Mouse (Mus musculus) layer of hippocampus, postnatal 36 days (tissue): ENCODE data around the gene Krt39. TPM values are rescaled to one million over a fixed set of nuclear protein-coding genes. Genes with fewer than 3 reads are reported as not detected.

ENCODE experiments used
- DNase-seq, 2 experiments: peaks; one replicate each; pipeline ENCODE4 v3.0.0; 2022
- total RNA-seq, 2 experiments: library from RNA; stranded (reverse); gene quantifications; 2 replicates each; pipeline ENCODE4 v1.2.3; 2021

Gene Krt39
- total RNA-seq, result not detected

GRCm38 (mm10) chr11:99521288-99521860, at the start of gene Krt39:
Gene Krt39, minus strand, starts transcription at chr11:99521338.
- DNase-seq, result no peak

GRCm38 (mm10) chr11:99566530-99566929, 45.4 kb upstream of the Krt39 start, which contains the start of gene Krtap3-1:
Gene Krtap3-1, minus strand, starts transcription at chr11:99566630.
- no peak for DNase-seq

GRCm38 (mm10) chr11:99562580-99562979, 41.4 kb upstream of the Krt39 start:
- no peak for DNase-seq

- DNase-seq, result no peak
Measured at GRCm38 (mm10) chr11:99559366-99559765, 38.2 kb upstream of the Krt39 start, which contains the start of gene Gm11939. Gene Gm11939, minus strand, starts transcription at chr11:99559466.

- no peak for DNase-seq
Measured at GRCm38 (mm10) chr11:99557976-99558745, 37.0 kb upstream of the Krt39 start.

GRCm38 (mm10) chr11:99556753-99557152, 35.6 kb upstream of the Krt39 start, which contains the start of gene Krtap3-2:
Gene Krtap3-2, minus strand, starts transcription at chr11:99556853.
- DNase-seq, result no peak

GRCm38 (mm10) chr11:99556195-99556594, 35.1 kb upstream of the Krt39 start:
- no peak for DNase-seq

GRCm38 (mm10) chr11:99550765-99551164, 29.6 kb upstream of the Krt39 start, which contains the start of gene Krtap3-3:
Gene Krtap3-3, minus strand, starts transcription at chr11:99550865.
- DNase-seq, result no peak

GRCm38 (mm10) chr11:99547892-99548291, 26.8 kb upstream of the Krt39 start:
- no peak for DNase-seq

- DNase-seq, result peak; percentile 47 to 50
Measured at GRCm38 (mm10) chr11:99539721-99540120, 18.6 kb upstream of the Krt39 start.

- DNase-seq, result no peak
Measured at GRCm38 (mm10) chr11:99514098-99514497, 7.0 kb downstream of the Krt39 start.

GRCm38 (mm10) chr11:99500095-99500805, 20.9 kb downstream of the Krt39 start:
- no peak for DNase-seq

- DNase-seq, result no peak
Measured at GRCm38 (mm10) chr11:99496460-99496859, 24.7 kb downstream of the Krt39 start.

- no peak for DNase-seq
Measured at GRCm38 (mm10) chr11:99494741-99495140, 26.4 kb downstream of the Krt39 start.

GRCm38 (mm10) chr11:99493574-99493850, 27.6 kb downstream of the Krt39 start:
- no peak for DNase-seq

GRCm38 (mm10) chr11:99492733-99493573, 28.2 kb downstream of the Krt39 start, which contains the start of gene Krt23:
Gene Krt23, minus strand, starts transcription at chr11:99493137.
- no peak for DNase-seq

- DNase-seq, result no peak
Measured at GRCm38 (mm10) chr11:99491040-99491439, 30.1 kb downstream of the Krt39 start.

- no peak for DNase-seq
Measured at GRCm38 (mm10) chr11:99490624-99491023, 30.5 kb downstream of the Krt39 start.

- no peak for DNase-seq
Measured at GRCm38 (mm10) chr11:99489233-99489632, 31.9 kb downstream of the Krt39 start.

- DNase-seq, result no peak
Measured at GRCm38 (mm10) chr11:99474981-99475380, 46.2 kb downstream of the Krt39 start.

- DNase-seq, result no peak
Measured at GRCm38 (mm10) chr11:99473433-99473832, 47.7 kb downstream of the Krt39 start.

- no peak for DNase-seq
Measured at GRCm38 (mm10) chr11:99472405-99472804, 48.7 kb downstream of the Krt39 start.
